In genomic region chr9:61945973-61946611, GRCm38 (mm10) we compare ENCODE assay signal across 8 mouse cellular contexts. TPM values are rescaled to one million over a fixed set of nuclear protein-coding genes. Genes with fewer than 3 reads are reported as not detected.
DNase-seq lines count a peak whose midpoint lies in the region; ATAC-seq and TF ChIP-seq lines count a peak whose summit lies in the region.

No protein-coding gene starts in this region.

- H3K4me3 ChIP-seq in heart, embryonic 15.5 days, result peak overlapping the region; percentile 85
- H3K4me3 ChIP-seq in limb, embryonic 15.5 days, result peak overlapping the region; percentile 73
- peak overlapping the region; percentile 63 for H3K4me3 ChIP-seq in midbrain, embryonic 15.5 days

- under 1% methylated on average over 38 of the region's 38 CpGs for WGBS in heart, embryonic 15.5 days
- WGBS in limb, embryonic 15.5 days, result under 1% methylated on average over 37 of the region's 38 CpGs
- WGBS in midbrain, embryonic 15.5 days, result under 1% methylated on average over 37 of the region's 38 CpGs

- DNase-seq in ovary, postnatal 36 days (ENCODE audit: low spot score), result peak; percentile 47
- DNase-seq in ovary, postnatal 14 days (ENCODE audit: low spot score), result no peak
- peak; percentile 41 for DNase-seq in brain, embryonic 14.5 days (ENCODE audit: low read depth)
- no peak for DNase-seq in frontal cortex, postnatal 14 days (ENCODE audit: low spot score in 2 of 2)

- TF ChIP-seq CTCF in brain, embryonic 14.5 days (IDR thresholded peaks at IDR 0.05; ENCODE audit: borderline replicate concordance, extremely low read depth, insufficient read depth, insufficient read length), result no peak

- H3K4me2 ChIP-seq in heart, embryonic 15.5 days, result peak overlapping the region; percentile 98
- H3K4me2 ChIP-seq in limb, embryonic 15.5 days, result peak overlapping the region; percentile 99
- H3K4me2 ChIP-seq in midbrain, embryonic 15.5 days, result peak overlapping the region; percentile 96

- H3K27me3 ChIP-seq in heart, embryonic 15.5 days, result no peaks in the 10 kb centered on the region
- H3K27me3 ChIP-seq in limb, embryonic 15.5 days, result no peaks in the 10 kb centered on the region
- H3K27me3 ChIP-seq in midbrain, embryonic 15.5 days (replicated peaks), result no peaks in the 10 kb centered on the region

- TF ChIP-seq POLR2A in brain, embryonic 14.5 days (IDR thresholded peaks at IDR 0.05; ENCODE audit: borderline replicate concordance, extremely low read depth, insufficient read depth, insufficient read length, poor library complexity, severe bottlenecking), result no peak

- H3K9me3 ChIP-seq in heart, embryonic 15.5 days (replicated peaks), result no peaks in the 10 kb centered on the region
- no peaks in the 10 kb centered on the region for H3K9me3 ChIP-seq in limb, embryonic 15.5 days
- no peaks in the 10 kb centered on the region for H3K9me3 ChIP-seq in midbrain, embryonic 15.5 days

- peak overlapping the region; percentile 79 for H3K9ac ChIP-seq in heart, embryonic 15.5 days
- H3K9ac ChIP-seq in limb, embryonic 15.5 days, result peak overlapping the region; percentile 65
- peak overlapping the region; percentile 36 for H3K9ac ChIP-seq in midbrain, embryonic 15.5 days

- no peaks in the 10 kb centered on the region for H3K36me3 ChIP-seq in heart, embryonic 15.5 days
- no peaks in the 10 kb centered on the region; the same call in 1 of the 2 replicates for H3K36me3 ChIP-seq in limb, embryonic 15.5 days
- H3K36me3 ChIP-seq in midbrain, embryonic 15.5 days (replicated peaks), result no peaks in the 10 kb centered on the region

- ATAC-seq in heart, embryonic 15.5 days (replicated peaks; ENCODE audit: insufficient number of reproducible peaks, insufficient read depth, low FRiP score, low read depth), result peak; percentile 72
- peak; percentile 72 for ATAC-seq in limb, embryonic 15.5 days (ENCODE audit: insufficient number of reproducible peaks, low FRiP score, low TSS enrichment, low read depth)
- ATAC-seq in midbrain, embryonic 15.5 days (replicated peaks), result peak; percentile 87
- no peak for ATAC-seq in monocyte, adult 5-6 weeks (replicated peaks; ENCODE audit: insufficient number of reproducible peaks, low FRiP score, low TSS enrichment, poor library complexity, severe bottlenecking)

- peaks cover 25% of the 10 kb centered on the region for H3K4me1 ChIP-seq in heart, embryonic 15.5 days (replicated peaks)
- peaks cover 14% of the 10 kb centered on the region for H3K4me1 ChIP-seq in limb, embryonic 15.5 days
- peaks cover 12% of the 10 kb centered on the region for H3K4me1 ChIP-seq in midbrain, embryonic 15.5 days

- H3K27ac ChIP-seq in heart, embryonic 15.5 days, result peak overlapping the region; percentile 65
- H3K27ac ChIP-seq in limb, embryonic 15.5 days, result peak overlapping the region; percentile 69
- 0 out of 2 replicates have a peak overlapping the region, but pooled peaks have one; percentile 38 for H3K27ac ChIP-seq in midbrain, embryonic 15.5 days

RNA-seq across cellular contexts. Expression of gene Kif23, which starts 0.5 kb away (rescaled TPM):
- 23.1 and 26.4 TPM in 2 replicates for polyA plus RNA-seq in brain, embryonic 14.5 days (2012; rRNA removed)
- 61.6 and 78.8 TPM in 2 replicates for polyA plus RNA-seq in heart, embryonic 15.5 days (2015; fragmentation: Nextera tagmentation; extraction: Ambion mirVana)
- polyA plus RNA-seq in limb, embryonic 15.5 days (2015; fragmentation: Nextera tagmentation; extraction: Ambion mirVana), result 91.2 and 92.0 TPM in 2 replicates
- 16.2 and 16.9 TPM in 2 replicates for polyA plus RNA-seq in midbrain, embryonic 15.5 days (2015; fragmentation: Nextera tagmentation; extraction: Ambion mirVana)
- total RNA-seq in monocyte, adult 5-6 weeks (2017), result 28.8 to 78.3 TPM (median 41.1 TPM) in 3 replicates

RNA-seq across cellular contexts. Expression of gene Rplp1, which starts 31.8 kb away (rescaled TPM):
- polyA plus RNA-seq in brain, embryonic 14.5 days (2012; rRNA removed), result 4,229 and 5,499 TPM in 2 replicates
- 834 and 862 TPM in 2 replicates for polyA plus RNA-seq in heart, embryonic 15.5 days (2015; fragmentation: Nextera tagmentation; extraction: Ambion mirVana)
- 1,380 and 1,628 TPM in 2 replicates for polyA plus RNA-seq in limb, embryonic 15.5 days (2015; fragmentation: Nextera tagmentation; extraction: Ambion mirVana)
- 856 and 860 TPM in 2 replicates for polyA plus RNA-seq in midbrain, embryonic 15.5 days (2015; fragmentation: Nextera tagmentation; extraction: Ambion mirVana)
- total RNA-seq in monocyte, adult 5-6 weeks (2017), result 2,240 to 3,679 TPM (median 3,046 TPM) in 3 replicates

Comparison
In these comparisons a context has a peak if more than half of its experiments do, and no peak if none do; other contexts are left out.
1. DNase-seq: peak in ovary, postnatal 36 days (single experiment) and brain, embryonic 14.5 days (single experiment); none in ovary, postnatal 14 days (single experiment) and frontal cortex, postnatal 14 days (0 of 2).
2. Peak in every context shown above with its lines, with median percentiles within 50 percentile points of each other: H3K27ac ChIP-seq, H3K4me2 ChIP-seq, H3K4me3 ChIP-seq and H3K9ac ChIP-seq.